Mouse (Mus musculus): ENCODE data around the gene Tnfsf9.

GRCm38 (mm10) chr17:57076916-57077315 lies 28.2 kb upstream of the Tnfsf9 start:
- TF ChIP-seq CTCF (IDR thresholded peaks at IDR 0.05; ENCODE audit: control insufficient read depth, insufficient read depth, low read length) (no peak), POLR2A (IDR thresholded peaks at IDR 0.05; ENCODE audit: borderline replicate concordance, control insufficient read depth, low read depth, low read length) (no peak)
